Mouse (Mus musculus) erythroid progenitor cell, adult 5-6 weeks (primary cell): ENCODE results near the gene Nphp4. TPM values are rescaled to one million over a fixed set of nuclear protein-coding genes. Genes with fewer than 3 reads are reported as not detected.
"Not testable (repeated sequence)": the region's sequence is repeated elsewhere in the genome, so short reads cannot be mapped to it uniquely, and the experiment has no call there.

Experiments
- ATAC-seq: replicated peaks from 2 replicates; pipeline ENCODE4 v1.8.0; 2016; ENCODE audit warnings: moderate number of reproducible peaks, mild to moderate bottlenecking, moderate TSS enrichment, inconsistent platforms; ENCODE audit not compliant: poor library complexity, low FRiP score, severe bottlenecking
- total RNA-seq, 2 experiments: library from RNA; stranded (forward) in 1 of 2; stranded (reverse) in 1 of 2; fragments of 150-400 nt in 1 of 2; fragments of 186-747, 209-891 nt in 1 of 2; gene quantifications; 2 replicates each; pipeline versions ENCODE4 v1.2.3 to v1.2.4; 2015 to 2017; ENCODE audit warnings: low replicate concordance in 2 of 2

Nphp4 gene
- total RNA-seq, 2 experiments from 2014 or later = 8.8 TPM; not detected in 1

DNA sequence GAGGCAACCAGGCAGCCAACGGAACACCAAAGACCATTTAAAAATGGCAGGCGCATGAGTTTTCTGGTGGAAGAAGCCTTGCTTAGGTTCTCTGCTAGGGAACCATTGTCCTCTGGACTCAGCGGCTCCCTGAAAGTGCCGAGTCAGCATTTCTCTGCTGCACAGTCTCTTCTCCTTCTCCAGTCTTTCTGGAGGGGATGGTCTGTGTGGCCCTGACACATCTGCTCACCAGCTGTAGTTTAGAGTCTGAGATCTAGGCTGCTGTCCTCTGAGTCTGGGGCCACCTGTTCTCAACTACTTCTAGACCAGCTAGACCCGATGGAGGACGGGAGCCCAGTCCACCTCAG is 73.7 kb downstream of the Nphp4 start:
- no peak for ATAC-seq

DNA sequence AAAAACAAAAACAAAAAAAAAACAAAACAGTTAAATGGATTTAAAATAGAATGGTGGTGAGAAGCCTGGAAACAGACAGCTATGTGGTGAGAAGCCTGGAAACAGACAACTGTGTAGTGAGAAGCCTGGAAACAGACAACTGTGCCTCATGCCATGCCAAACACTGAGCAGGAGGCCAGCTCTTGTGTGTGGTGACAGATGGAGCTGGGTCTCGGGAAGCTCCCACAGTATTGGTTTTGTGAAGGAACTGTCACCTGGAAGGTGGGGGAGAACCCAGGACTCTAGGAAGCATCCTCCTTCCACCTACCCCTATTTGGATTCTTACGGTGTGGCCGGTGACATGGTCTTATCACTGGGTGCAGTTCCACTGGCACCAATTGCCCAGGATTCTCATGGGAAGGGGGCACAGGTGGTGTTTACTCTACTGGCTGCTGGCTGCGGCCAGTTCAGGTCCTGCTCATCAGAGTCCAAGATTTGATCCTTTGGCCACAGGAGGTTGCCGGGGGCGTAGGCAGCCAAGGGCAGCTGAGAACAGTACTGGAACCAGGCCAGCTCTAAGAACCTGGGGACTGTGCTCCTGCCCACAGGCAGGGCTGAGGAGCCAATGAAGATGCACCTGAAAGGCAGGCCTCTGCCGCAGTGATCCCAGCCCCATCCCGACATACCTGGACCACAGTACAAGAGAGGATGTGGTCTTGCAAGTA is 77.2 kb downstream of the Nphp4 start:
- ATAC-seq = no peak

DNA sequence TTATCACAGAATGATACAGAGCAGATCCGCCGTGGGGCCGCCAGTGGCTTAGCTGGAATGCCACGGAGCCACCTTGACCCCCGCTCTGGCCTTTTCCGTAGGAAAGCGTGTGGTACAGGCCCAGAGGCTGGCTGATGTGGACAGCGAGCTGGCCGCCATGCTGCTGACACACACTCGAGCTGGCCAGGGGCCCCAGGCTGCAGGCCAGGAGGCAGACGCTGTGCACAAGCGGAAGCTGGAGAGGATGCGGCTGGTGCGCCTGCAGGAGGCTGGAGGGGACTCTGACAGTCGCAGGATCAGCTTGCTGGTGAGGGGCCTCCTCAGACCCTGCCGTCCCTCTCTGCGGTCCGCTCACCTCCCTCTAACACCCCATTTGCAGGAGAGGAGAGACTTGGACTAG is 77.9 kb downstream of the Nphp4 start:
- ATAC-seq = no peak

GRCm38 (mm10) chr4:152555806-152556205 is 79.3 kb downstream of the Nphp4 start:
- ATAC-seq = not testable (repeated sequence)

GRCm38 (mm10) chr4:152558246-152558645 is 81.7 kb downstream of the Nphp4 start:
- ATAC-seq = no peak

GRCm38 (mm10) chr4:152568006-152568405 is 91.5 kb downstream of the Nphp4 start:
- no peak for ATAC-seq

GRCm38 (mm10) chr4:152568662-152569395 is 92.3 kb downstream of the Nphp4 start:
- ATAC-seq = no peak

DNA sequence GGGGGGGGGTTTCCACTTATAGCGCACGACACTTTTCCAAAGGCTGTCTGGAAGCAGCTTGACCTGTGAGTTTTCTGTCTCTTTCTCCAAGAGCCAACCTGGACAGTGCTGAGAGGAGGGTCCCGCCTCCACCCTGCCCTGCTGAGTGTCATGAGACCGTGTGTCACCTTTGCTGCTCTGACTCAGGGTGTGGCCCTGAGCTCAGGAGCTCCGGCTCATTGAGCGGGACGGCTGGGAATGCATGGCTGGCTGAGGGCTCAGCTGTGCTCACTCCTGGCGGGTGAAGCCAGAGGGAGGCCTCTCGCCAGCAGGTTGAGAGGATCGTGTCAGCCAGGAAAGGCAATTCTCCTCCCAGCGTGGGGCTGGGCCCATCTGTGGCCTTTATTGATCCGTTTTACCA is 97.8 kb downstream of the Nphp4 start:
- no peak for ATAC-seq

DNA sequence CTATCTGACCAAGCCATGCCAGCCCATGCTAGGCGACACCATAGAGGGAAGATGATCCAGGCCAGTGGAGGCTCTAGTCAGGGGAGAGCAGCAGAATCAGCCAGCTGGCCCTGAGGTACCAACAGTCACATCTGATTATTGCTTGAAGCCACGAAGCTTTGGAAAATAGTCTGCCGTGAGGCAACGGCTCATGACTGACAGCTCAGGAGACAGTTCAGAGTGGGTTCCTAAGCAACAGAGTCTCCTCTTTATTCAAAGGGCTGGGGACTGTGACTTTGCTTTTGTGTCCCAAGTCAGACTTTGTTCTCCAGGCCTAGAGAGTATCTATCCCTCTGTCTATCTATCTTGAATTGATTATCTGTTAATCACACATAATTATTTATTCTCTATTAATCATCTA is 100.3 kb downstream of the Nphp4 start:
- no peak for ATAC-seq

DNA sequence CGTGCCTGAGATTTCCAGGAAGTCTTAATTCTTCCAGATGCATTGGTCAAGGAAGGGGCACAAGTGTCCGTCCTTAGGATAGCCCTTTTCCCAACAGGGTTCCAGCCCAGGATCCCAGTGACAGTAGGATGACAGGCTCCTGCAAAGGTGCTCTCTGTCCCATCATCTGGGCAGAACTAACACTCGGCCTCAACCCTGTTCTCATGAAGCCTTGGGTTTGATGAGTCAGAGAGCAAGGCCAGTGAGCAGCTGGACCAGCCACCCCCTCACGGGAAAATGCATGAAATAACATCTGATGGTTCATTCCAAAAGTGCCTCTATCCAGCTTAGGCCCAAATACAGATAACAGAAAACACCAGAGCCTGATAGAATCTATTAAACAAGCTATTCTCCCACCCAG is 103.5 kb downstream of the Nphp4 start:
- ATAC-seq = no peak

DNA sequence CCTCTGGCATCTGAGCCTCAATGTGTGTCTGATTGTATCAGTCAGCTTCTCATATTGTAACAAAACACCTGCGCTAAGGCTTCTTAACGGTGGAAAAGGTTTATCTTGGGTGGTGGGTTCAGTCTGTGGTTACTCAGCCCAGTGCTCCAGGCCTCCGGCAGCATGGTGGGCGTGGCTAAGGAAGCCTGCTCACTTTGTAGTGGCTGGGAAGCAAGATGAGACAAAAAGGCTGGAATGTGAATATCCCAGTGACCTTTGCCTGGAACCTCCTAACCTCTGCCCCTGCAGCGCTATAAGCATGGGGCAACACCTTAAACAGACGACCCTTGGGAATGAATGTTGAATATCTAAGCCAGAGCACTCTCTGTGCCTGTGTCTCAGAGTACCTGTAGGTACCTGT is 105.7 kb downstream of the Nphp4 start:
- no peak for ATAC-seq

DNA sequence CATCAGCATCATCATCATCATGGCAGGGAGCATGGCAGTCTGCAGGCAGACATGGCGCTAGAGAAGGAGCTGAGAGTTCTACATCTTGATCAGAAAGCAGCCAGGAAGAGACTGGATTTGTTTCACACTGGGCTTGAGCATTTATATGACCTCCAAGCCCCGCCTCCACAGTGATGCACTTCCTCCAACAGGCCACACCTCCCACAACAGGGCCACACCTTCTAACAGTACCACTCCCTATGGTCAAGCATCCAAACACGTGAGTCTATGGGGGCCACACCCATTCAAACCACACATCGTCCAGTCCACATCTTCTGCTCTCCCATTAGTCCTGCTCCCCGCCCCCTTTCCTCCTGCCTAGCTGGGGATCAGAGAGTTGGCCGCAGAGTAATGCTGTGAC is 107.1 kb downstream of the Nphp4 start:
- ATAC-seq = no peak

- no peak for ATAC-seq
Observed at GRCm38 (mm10) chr4:152585526-152585925, 109.0 kb downstream of the Nphp4 start.

DNA sequence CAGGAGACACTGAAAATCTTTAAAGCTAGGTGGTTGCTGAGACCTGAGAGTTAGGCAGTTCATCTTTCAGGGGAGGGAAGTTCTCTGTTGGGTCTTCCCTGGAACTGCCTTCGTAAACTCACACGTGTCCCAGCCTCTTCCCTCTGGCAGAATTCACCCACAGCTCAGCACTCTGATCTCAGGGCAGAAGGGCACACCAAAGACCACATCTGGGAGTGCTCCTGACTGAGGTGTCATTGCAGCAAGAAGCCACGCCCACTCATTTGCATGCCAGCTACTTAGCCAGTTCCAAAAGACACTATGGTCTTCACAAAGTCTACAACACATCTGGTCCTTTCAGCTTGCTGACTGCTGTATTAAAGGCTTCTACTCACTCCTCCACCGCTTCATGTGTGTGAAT is 109.7 kb downstream of the Nphp4 start:
- no peak for ATAC-seq

DNA sequence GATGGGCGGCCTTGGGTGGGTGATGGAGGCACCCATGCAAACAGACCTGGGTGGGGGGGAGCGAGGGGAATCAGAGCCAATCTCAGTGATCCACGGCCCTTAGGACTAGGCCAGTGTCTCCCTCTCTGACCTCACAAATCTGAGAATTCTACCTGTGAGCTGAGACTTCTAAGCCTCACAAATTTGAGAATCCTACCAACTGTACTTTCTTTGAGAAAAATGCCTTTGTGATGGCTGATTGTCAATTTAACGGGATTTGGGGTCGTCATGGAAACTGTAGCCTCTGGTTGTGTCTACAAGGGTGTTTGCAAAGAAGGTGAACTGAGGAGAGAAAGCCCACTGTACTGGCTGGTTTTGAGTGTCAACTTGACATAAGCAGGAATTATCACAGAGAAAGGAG is 127.8 kb downstream of the Nphp4 start:
- ATAC-seq = no peak

GRCm38 (mm10) chr4:152609196-152609595 is 132.7 kb downstream of the Nphp4 start:
- no peak for ATAC-seq

DNA sequence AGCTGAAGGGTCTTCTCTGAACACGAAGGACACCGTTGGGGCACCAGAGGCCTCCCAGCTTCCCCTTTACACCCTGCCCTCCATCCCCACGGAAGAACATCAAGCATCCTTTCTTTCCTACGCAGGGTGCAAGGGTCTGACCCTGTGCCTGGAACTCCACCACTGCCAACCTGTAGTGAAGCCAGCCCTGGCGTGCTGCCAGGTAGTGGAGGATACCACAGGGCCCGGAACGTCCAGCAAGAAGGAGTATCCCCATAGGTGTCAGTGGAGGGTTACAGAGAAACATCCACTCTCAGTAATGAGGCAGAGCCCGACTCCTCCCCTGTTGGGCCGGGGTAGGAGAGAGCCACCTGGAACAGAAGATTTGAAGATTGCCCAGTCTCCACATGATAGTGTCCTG is 133.5 kb downstream of the Nphp4 start:
- ATAC-seq = no peak

Other genes with a start within 250 kb of the Nphp4 start
- not detected in 2 replicates for gene Gpr153, start 202.5 kb upstream of the Nphp4 start, total RNA-seq (2015; ENCODE audit: low replicate concordance)
- not detected in 2 replicates for gene Gpr153, start 202.5 kb upstream of the Nphp4 start, total RNA-seq (2017; ENCODE audit: low replicate concordance)
- not detected in 2 replicates for gene Hes3, start 185.0 kb upstream of the Nphp4 start, total RNA-seq (2015; ENCODE audit: low replicate concordance)
- gene Hes3, start 185.0 kb upstream of the Nphp4 start, total RNA-seq (2017; ENCODE audit: low replicate concordance) = not detected in 2 replicates
- gene Icmt, start 179.5 kb upstream of the Nphp4 start, total RNA-seq (2015; ENCODE audit: low replicate concordance) = 8.0 and 24.5 TPM in 2 replicates
- 14.2 TPM in 2 replicates for gene Icmt, start 179.5 kb upstream of the Nphp4 start, total RNA-seq (2017; ENCODE audit: low replicate concordance)
- not detected in 2 replicates for gene Rnf207, start 157.7 kb upstream of the Nphp4 start, total RNA-seq (2015; ENCODE audit: low replicate concordance)
- not detected in 2 replicates for gene Rnf207, start 157.7 kb upstream of the Nphp4 start, total RNA-seq (2017; ENCODE audit: low replicate concordance)
- gene Rpl22, start 151.0 kb upstream of the Nphp4 start, total RNA-seq (2015; ENCODE audit: low replicate concordance) = 429 and 481 TPM in 2 replicates
- 506 and 514 TPM in 2 replicates for gene Rpl22, start 151.0 kb upstream of the Nphp4 start, total RNA-seq (2017; ENCODE audit: low replicate concordance)
- gene Chd5, start 138.1 kb upstream of the Nphp4 start, total RNA-seq (2015; ENCODE audit: low replicate concordance) = not detected in 2 replicates
- gene Chd5, start 138.1 kb upstream of the Nphp4 start, total RNA-seq (2017; ENCODE audit: low replicate concordance) = not detected in 2 replicates
- 5.0 and 8.6 TPM in 2 replicates for gene Kcnab2, start 1.2 kb downstream of the Nphp4 start, total RNA-seq (2015; ENCODE audit: low replicate concordance)
- 8.9 and 10.9 TPM in 2 replicates for gene Kcnab2, start 1.2 kb downstream of the Nphp4 start, total RNA-seq (2017; ENCODE audit: low replicate concordance)